Mouse (Mus musculus): ENCODE measurements around the gene Gm10837. TPM values are rescaled to one million over a fixed set of nuclear protein-coding genes. Genes with fewer than 3 reads are reported as not detected.

Gene Gm10837
- total RNA-seq, 2 experiments from 2014 or later = not detected

DNA sequence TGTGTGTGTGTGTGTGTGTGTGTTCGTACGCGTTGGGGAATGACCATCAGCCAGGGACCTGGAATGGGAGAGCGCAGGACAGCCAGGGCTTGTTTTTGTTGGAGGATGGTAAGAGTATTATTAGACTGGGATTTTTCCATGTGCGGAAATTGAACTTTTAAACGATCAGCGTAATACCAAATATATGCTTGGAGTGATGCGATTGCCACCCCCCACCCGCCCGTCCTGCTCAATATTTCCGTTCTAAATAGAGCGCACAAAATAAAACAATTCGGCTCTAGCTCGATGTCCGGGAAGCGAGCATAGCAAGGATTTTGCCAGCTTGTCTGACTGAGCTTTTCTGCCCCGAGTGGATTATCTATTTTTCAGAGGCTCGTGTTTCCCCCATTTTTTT lies 13.6 kb upstream of the Gm10837 start:
- ATAC-seq (replicated peaks; ENCODE audit: low FRiP score, poor library complexity, severe bottlenecking) = no peak

DNA sequence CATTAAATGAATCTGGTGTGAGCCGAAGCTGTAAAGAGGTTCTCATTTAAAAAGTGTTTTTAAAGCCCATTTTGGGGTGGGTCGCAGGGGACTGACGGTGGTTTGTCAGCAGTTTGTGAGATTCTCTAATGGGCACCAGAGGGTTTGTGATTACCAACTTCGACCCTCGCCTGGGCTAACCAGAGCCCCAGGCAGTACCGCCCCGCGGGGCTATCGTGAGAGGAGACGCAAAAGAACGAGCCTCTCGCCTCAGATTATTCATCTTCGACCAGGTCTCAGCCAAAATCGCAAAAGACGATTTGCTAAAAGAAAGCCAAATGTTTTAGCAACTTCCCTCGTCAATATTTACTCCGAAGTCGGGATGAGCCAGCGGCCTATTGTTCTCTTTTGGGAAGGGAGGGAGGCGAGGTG lies 13.1 kb upstream of the Gm10837 start:
- no peak for ATAC-seq (replicated peaks; ENCODE audit: low FRiP score, poor library complexity, severe bottlenecking)

DNA sequence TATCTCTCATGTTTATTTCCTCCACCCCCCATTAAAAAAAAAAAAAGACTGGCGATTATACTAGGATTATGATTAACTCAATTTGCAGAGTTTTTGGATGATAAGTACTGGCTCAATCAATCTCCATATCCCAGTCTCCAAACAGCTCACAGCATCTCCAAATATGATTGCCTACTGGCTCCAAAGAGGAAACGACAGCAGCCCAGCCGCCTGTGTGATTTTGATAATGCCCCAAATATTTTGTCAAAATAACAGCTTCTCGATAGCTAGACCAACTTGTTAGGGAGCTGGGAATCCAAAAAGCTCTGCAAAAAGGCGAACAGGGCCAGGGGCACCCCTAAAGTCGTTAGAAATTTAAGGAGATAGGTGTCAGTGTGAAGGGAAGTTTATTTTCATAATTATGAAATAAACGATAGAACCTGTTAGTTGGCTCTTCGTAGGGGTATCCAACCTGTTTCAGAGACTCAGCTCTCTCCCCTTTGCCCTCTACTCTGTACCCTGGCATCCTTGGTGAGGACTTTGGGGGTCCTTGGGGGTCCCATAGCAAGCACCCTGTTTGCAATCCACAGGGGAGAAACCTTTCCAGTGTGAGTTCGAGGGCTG lies 12.3 kb upstream of the Gm10837 start:
- no peak for ATAC-seq (replicated peaks; ENCODE audit: low FRiP score, poor library complexity, severe bottlenecking)

DNA sequence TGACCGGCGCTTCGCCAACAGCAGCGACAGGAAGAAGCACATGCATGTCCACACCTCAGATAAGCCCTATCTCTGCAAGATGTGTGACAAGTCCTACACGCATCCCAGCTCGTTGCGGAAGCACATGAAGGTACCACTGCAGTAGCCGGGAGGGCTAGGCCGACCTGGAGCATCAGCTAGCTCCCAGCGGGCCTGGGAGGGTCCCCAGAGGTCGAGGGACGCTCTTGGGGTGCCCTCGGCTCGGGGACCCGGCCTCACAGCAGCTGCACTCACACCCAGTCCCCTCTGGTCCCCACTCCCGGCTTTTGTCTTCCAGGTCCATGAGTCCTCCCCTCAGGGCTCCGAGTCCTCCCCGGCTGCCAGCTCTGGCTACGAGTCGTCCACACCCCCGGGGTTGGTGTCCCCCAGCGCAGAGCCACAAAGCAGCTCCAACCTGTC lies 11.8 kb upstream of the Gm10837 start:
- no peak for ATAC-seq (replicated peaks; ENCODE audit: low FRiP score, poor library complexity, severe bottlenecking)

DNA sequence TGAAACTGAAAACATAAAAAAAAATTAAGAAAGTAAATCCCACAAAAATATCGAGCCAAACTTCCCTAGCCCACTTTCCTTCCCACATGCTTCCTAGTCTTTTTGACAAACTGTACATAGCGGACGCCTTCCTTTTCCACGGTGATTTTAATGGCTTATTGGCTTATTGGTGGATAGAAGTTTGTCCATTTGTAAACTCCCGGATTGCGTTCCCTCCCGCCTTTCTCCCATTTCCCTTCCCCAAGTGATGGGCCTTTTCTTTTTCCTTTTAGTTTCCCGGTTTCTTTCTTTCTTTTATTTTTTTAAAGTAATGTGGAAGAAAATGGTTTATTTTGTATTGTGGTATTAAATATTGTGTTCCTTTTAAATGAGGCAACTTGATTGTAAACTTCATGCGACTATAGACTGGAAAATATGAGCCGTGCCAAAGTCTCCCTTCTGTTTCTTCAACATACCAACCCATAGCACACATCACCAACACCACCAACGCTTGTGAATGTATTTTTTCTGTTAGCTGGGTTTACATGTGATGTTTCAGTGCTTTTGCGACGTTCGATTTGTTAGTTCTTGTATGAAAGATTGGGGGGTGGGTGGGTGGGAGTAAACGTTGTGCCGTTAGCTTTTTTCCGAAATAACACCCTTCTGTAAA lies 10.8 kb upstream of the Gm10837 start:
- ATAC-seq (replicated peaks; ENCODE audit: low FRiP score, poor library complexity, severe bottlenecking) = no peak

DNA sequence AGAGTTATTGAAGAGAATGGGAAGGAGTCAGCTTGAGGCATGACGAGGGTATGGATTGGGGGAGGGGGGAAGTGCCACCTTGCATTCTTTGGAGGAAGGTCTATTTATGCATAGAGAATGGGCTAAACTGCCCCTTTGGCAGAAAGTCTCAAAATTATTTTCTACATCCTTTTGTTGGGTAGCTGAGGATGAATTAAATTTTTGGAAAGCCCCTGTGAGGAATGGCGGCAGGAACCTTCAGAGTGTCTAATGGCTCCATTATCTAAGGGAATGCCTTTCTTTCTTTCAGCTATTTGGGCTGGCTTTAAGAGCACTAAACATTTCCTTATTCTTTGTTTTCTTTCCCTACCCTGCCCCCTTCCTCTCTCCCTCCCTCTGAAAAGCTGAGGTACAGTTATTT lies 10.0 kb upstream of the Gm10837 start:
- no peak for ATAC-seq (replicated peaks; ENCODE audit: low FRiP score, poor library complexity, severe bottlenecking)

DNA sequence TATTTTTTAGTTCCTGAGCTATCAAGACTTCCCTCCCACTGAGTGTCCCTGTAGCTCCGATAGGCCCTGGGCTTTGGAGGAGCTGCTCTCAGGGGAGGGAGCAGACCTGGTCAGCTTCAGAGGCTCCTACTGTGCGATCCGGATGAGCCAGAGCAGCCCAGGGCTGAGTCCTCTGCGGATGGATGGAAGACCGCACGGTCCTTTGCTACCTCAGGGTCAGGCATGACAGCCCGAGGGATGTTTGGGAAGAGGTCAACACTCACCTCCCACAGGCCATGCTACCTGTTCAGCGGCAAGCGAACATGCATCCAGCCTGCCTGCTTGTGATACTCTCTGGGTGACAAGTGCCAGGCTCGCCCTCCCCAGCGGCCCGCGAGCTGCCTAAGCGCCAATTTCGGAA lies 9.2 kb upstream of the Gm10837 start:
- ATAC-seq (replicated peaks; ENCODE audit: low FRiP score, poor library complexity, severe bottlenecking) = no peak

DNA sequence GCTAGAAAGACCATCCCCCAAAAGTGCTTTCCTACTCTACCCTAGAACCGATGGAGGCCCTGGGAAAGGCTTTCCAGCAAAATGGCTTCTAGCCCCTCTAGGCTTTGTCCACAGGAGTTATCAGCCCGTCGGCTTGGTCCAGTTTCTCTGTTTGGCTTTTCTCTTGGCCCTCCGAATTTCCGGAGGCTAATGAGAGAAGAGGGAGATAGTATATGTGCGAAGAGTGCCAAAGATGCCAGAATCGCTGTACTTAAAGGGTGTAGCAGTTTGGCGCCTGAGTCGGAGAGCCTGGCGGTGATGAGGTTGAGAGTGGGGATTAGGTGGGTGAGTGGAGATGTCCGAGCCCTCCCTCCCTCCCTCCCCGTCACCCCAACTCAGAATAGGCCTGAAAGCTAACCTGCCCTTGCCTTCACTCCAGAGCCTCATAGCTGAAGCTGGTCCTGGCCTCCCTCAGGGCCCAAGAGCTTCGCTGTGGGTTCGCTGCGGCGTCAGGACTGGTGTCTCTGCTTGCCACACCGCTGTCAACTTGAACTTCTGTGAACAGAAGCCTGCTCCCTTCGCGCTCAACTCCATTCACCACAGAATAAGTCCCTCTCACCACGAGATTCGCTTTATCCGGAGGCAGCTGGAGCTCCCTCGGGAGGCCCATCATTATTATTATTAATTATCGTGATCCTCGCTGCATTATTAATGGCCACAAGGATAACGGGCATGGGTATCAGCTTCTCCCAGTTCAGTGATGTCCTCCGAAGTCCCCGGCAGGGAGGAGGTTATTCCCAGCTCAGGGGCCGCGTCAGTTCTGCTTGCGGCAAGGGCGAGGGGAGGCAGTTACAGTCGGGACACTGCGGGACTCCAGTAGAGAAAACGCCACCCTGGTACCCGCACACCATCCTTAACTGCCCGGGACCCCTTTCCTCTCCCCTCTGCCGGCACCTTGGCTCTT lies 8.0 kb upstream of the Gm10837 start:
- no peak for ATAC-seq (replicated peaks; ENCODE audit: low FRiP score, poor library complexity, severe bottlenecking)

DNA sequence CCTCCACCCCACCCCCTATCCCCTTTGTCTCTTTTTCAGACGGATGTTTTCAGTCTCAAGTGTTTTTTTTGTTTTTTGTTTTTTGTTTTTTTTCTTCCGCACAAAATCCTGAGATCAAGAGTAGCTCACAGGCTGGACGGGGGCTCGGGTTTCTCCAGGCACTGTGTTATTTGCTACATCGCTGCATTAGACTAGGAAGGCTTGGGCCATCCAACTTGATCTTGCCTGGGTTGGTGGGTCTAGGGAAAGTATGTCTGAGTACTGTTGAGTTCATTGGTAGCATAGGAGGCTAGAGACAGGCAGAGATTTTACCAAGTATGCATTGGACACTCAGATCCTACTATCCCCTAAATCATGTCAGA lies 7.4 kb upstream of the Gm10837 start:
- no peak for ATAC-seq (replicated peaks; ENCODE audit: low FRiP score, poor library complexity, severe bottlenecking)

DNA sequence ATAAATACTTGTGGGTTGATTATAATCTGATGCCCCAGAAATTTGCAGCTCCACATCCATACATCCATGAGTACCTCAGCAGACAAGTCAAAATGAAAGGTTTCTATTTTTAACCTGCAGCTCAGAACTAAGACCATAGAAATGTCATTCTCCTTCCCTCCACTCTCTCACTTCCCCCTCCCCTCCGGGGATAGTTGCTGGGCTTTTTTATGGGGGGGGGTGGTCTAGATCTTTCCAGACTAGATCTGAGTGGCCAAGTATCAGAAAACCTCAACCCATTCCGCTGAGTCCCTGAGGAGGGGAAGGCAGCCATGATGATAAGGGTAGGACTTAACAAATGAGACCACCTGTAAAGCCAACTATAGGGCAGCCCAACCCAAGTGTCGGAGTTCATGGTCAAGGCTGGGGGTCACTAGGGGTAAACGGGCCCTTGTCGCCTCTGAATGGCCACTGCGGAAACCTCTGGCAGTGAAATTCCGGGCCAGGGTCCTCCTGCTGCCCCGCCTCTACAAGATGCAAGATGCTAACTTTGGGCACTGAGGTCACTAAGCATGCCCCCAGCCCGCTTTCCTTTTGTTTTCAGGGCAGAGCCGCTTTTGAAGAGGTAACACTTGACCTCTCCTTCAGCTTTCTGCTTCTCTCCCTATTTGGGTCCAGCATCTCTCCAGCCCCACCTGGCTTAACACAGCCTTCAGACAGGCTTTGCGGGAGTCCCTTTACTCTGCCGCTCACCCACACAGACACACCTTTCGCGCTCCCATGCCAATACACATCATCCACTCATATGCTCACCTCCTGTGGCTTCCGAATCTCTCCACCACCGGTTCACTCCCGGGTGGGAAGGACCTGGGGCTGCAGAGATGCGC lies 6.6 kb upstream of the Gm10837 start:
- no peak for ATAC-seq (replicated peaks; ENCODE audit: low FRiP score, poor library complexity, severe bottlenecking)

DNA sequence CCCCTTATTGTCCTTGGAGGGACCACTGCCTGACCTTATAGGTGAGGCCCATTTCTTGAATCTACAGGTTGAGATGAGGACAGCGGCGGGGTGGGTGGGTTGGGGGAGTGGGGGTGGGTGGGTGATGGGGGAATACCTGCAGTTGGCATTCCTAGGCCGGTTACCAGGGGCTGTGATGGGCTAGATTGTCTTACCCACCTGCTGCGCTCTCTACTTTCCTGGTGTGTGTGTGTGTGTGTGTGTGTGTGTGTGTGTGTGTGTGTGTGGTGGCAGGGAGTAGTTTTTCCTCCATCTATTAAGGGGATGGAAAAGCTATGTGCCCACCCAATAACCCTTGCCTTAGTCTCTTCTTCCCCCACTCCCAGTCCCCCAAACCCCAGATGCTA lies 5.9 kb upstream of the Gm10837 start:
- ATAC-seq (replicated peaks; ENCODE audit: low FRiP score, poor library complexity, severe bottlenecking) = no peak

DNA sequence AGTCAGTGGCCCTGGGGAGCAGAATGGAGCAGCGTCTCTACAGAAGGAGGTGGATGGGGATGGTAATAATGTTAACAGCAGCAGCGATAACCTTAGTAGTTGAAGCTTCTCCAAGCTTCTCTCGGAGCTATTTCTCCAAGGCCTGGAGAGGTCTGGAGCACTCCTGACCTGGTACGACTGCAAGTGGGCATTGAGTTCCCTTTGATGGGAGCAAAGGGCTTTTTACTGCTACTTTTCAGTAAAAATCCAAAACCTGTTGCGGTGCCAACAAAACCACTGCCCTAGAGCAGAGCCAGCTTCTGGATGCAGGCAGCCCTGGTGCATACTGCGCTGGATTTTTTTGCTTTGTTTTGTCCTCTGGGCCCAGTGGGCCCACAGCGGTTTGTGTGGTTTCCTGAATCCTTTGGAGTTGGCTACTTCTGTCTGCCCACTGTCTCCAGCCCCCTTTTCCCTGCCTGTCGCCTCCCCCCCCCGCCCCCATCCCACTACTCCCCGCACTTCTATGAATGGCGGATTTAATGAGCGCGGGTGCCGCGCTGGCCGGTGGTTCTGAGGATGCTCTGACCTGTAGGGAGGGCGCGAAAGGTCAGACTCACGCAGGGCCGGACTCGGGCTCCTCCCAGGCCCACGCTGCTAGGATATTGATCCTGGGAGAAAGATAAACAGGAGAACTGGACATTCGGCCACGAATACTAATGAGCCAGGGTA lies 5.4 kb upstream of the Gm10837 start:
- no peak for ATAC-seq (replicated peaks; ENCODE audit: low FRiP score, poor library complexity, severe bottlenecking)

DNA sequence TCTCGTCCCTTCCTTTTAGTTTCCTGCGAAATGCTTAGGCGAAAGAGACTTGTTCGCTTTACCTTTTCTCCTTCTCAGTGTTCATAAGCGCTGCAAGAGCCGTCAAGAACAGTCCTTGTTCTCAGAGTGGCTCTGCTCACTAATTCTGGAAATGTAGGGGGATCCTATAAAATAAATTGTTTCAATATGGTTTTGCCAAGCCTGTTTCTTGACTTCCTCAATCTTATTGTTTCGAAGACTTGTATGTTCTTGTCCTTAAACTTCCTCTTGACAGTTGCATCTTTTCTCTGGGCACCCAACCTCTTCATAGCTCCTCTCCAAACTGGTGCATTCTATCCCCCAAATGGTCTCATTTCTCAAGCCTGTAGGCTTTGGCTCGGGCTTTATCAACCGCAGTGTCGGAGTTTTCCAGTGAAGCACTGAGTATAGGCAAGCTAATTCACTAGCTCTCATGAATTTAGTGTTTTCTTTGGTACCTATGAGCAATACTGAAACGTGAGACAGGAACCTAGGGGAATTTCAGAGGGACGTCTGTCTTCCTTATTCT lies 4.7 kb upstream of the Gm10837 start:
- ATAC-seq (replicated peaks; ENCODE audit: low FRiP score, poor library complexity, severe bottlenecking) = no peak

DNA sequence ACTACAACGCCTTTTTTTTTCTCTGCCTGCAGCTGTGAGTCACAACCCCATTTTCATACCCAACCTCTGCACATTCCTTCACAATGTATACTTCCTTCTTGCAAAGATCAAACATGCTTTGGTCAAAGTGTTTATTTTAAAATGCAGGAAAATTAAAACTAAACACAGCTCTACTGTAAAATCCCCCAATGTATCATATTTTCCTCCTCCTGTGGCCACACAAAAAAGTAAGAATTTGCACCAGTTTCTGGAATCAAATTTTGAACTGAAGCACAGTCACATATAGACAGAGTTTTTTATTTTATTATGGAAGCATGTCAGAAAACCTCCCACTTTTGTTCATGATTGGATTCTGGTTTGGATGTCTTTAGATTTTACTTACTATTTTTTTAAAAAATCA lies 3.8 kb upstream of the Gm10837 start:
- no peak for ATAC-seq (replicated peaks; ENCODE audit: low FRiP score, poor library complexity, severe bottlenecking)

DNA sequence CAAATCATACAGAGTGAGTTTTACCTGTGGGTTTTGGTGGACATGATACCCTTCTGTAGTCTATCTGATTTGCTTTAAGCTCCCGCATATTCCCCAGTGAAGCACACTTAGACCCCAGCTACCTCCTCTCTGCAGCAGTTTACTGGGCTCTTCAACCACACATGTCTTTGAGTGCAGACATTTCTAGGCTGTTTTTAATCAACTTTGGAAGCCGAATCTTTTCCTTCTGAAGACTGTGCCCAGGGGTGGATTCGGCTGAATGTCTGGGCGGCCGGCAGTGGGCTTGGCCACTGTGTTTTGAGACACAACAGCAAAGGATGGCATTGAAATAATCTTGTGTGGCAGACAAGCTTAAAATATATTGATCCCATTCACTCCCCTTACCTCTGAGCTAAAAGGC lies 3.0 kb upstream of the Gm10837 start:
- no peak for ATAC-seq (replicated peaks; ENCODE audit: low FRiP score, poor library complexity, severe bottlenecking)

DNA sequence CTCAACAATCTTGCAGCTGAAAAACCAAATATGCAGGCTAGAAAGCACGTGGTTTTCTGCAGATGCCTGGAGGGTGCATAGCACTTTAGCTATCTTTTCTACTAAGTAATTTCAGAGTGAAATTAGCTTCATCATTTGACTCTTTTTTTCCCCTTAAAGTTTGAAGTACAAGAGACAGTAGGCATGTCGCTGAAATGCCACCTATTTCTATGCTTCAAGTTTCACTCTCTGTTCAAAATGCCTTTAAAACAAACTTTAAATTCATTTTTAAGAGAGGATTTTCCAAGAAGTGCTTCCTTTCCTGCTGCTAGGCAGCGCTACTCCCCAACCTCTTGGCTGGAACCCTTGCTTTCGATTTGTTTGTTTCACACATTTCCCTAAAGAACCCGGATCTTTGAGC lies 1.3 kb upstream of the Gm10837 start:
- ATAC-seq (replicated peaks; ENCODE audit: low FRiP score, poor library complexity, severe bottlenecking) = no peak

DNA sequence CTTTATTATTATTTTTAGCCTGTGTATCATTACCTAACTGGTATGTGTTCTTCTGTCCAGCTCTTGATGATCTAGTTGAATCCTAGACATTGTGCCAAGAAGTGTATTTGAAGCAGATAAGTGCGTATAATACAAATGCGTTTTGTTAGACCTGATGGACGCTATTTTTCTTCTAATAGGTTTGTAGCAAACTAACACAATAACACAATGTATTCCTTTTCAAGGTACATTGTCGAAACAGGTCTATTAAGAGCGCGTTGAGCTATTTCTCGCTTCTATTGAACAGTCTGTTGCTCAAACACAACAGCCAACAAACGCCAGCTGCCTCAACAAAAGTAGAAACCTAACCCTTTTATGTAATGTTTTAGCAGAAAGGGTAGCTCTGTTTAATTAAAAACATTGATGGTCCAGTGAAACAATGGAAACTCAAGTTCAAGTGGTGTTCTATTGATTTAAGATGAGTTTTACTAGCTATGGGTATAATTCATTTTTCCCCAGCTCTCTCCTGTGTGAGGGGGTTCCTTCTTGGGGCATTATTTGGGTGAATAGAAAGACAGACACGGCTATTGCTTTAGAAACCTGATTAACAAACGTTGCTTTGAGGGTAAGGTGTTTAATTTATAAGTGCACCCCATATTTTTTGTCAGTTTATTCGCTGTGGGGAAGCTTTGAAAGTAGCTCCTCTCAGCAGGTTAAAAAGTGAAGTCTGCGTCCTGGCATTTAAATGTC lies 536 bp upstream of the Gm10837 start:
- no peak for ATAC-seq (replicated peaks; ENCODE audit: low FRiP score, poor library complexity, severe bottlenecking)

DNA sequence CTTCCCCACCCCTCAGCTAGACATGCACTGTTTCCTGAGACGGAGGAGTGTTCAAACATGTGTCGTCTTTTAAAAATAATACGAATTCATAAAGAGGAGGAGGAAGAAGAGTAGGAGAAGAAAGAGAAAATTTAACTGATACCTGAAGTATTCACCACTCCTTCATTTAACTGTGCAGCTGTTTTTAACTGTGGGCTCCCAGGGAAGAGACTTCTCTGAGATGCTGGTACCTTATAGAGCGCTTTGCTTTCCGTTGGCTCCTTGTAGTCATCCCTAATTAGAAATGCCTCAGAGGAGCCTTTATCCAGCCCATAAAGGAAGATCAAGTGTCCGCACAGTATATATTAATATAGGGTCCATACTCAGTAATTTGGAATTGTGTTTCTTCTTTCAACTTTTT lies 1.1 kb downstream of the Gm10837 start:
- no peak for ATAC-seq (replicated peaks; ENCODE audit: low FRiP score, poor library complexity, severe bottlenecking)

DNA sequence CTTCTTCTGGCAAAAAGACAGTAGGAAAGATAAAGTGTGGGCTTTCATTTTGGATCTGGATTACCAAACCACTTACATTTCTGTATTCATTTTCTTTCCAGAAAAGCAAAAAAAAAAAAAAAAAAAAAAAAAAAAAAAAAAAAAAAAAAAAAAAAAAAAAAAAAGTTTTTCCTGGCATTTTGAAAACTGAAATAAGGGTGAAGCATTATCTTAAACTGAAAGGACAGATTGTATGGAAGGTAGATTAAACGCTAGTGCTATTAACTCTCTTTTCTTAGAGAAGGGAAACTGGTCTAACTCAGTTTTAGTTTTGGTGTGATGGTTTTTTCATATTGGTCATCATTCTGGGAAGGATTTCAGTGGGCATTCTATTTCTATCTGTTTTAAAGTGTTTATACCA lies 1.6 kb downstream of the Gm10837 start:
- no peak for ATAC-seq (replicated peaks; ENCODE audit: low FRiP score, poor library complexity, severe bottlenecking)

All from erythroid progenitor cell, adult 5-6 weeks (primary cell).